Mouse (Mus musculus) activated CD4-positive, CD25-positive, alpha-beta regulatory T cell, adult 9 weeks (primary cell): ENCODE results near the gene Gm26566. TPM values are rescaled to one million over a fixed set of nuclear protein-coding genes. Genes with fewer than 3 reads are reported as not detected.

Source experiments
- polyA plus RNA-seq: library from polyadenylated mRNA; unstranded; fragments of 100-300 nt; shearing (Covaris generic); gene quantifications from one replicate; pipeline ENCODE4 v1.2.1, GENCODE M21; 2017

Gene Gm26566
- polyA plus RNA-seq = not detected

GRCm38 (mm10) chr4:88721791-88722721 lies at the start of gene Gm26566, which contains the start of gene Klhl9:
Gene Gm26566 (plus strand): TSS chr4:88721805.
Gene Klhl9 (minus strand): TSS chr4:88722465.

DNA sequence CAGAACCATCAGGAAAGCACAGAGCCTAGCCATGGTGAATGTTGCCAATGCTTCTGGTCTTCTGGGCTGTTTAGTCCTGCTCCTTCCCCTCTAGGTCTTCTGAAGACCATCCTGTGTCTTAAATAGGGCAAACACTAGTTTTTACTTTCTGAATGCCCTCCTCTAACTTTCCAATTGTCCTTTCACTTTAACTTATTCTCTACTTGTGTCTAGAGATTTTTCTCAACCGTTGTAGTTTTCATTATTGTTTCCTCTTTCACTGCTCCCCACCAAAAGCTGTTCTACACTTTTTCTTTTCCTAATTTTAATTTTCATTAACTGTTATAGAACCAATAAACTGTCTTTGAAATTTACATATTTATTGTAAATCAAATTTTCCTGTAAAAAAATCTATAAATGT lies 44.8 kb upstream of the Gm26566 start, which contains the start of gene Ifna16:
Gene Ifna16 (minus strand): TSS at position 101 of the 400 bp plus-strand sequence.

GRCm38 (mm10) chr4:88683812-88684211 lies 37.8 kb upstream of the Gm26566 start, which contains the start of gene Ifna2:
Gene Ifna2 (minus strand): TSS chr4:88683912.

GRCm38 (mm10) chr4:88691259-88691658 lies 30.3 kb upstream of the Gm26566 start, which contains the start of gene Ifnab:
Gene Ifnab (minus strand): TSS chr4:88691359.

GRCm38 (mm10) chr4:88754818-88755340 lies 33.3 kb downstream of the Gm26566 start, which contains the start of gene Gm13271:
Gene Gm13271 (plus strand): TSS chr4:88754868.

GRCm38 (mm10) chr4:88759610-88760268 lies 38.1 kb downstream of the Gm26566 start, which contains the start of gene Gm13283:
Gene Gm13283 (plus strand): TSS chr4:88760119.

Other genes starting within 250 kb of the Gm26566 start
- gene Ifnb1, start 199.0 kb upstream of the Gm26566 start, polyA plus RNA-seq = not detected
- gene Ifna15, start 163.6 kb upstream of the Gm26566 start, polyA plus RNA-seq = not detected
- gene Ifna14, start 150.0 kb upstream of the Gm26566 start, polyA plus RNA-seq = not detected
- not detected for gene Ifna9, start 129.4 kb upstream of the Gm26566 start, polyA plus RNA-seq
- gene Ifna12, start 118.4 kb upstream of the Gm26566 start, polyA plus RNA-seq = not detected
- not detected for gene C87499, start 87.4 kb upstream of the Gm26566 start, polyA plus RNA-seq
- not detected for gene Ifna13, start 77.3 kb upstream of the Gm26566 start, polyA plus RNA-seq
- not detected for gene Ifna16, start 44.9 kb upstream of the Gm26566 start, polyA plus RNA-seq
- gene Ifna2, start 37.9 kb upstream of the Gm26566 start, polyA plus RNA-seq = not detected
- not detected for gene Ifnab, start 30.4 kb upstream of the Gm26566 start, polyA plus RNA-seq
- gene Klhl9, start 660 bp downstream of the Gm26566 start, polyA plus RNA-seq = 20.7 TPM
- gene Gm13271, start 33.1 kb downstream of the Gm26566 start, polyA plus RNA-seq = not detected
- gene Gm13283, start 38.3 kb downstream of the Gm26566 start, polyA plus RNA-seq = not detected
- not detected for gene Gm13290, start 52.0 kb downstream of the Gm26566 start, polyA plus RNA-seq
- not detected for gene Gm13289, start 55.1 kb downstream of the Gm26566 start, polyA plus RNA-seq
- gene Gm13272, start 58.0 kb downstream of the Gm26566 start, polyA plus RNA-seq = not detected
- gene Ifnz, start 60.3 kb downstream of the Gm26566 start, polyA plus RNA-seq = 0.43 TPM
- gene Gm13276, start 63.9 kb downstream of the Gm26566 start, polyA plus RNA-seq = not detected
- not detected for gene Gm13277, start 66.8 kb downstream of the Gm26566 start, polyA plus RNA-seq
- gene Gm13278, start 69.7 kb downstream of the Gm26566 start, polyA plus RNA-seq = not detected
- gene Gm13275, start 72.7 kb downstream of the Gm26566 start, polyA plus RNA-seq = not detected
- gene Gm13279, start 75.6 kb downstream of the Gm26566 start, polyA plus RNA-seq = not detected
- 0.83 TPM for gene Gm13285, start 77.9 kb downstream of the Gm26566 start, polyA plus RNA-seq
- gene Gm13287, start 81.4 kb downstream of the Gm26566 start, polyA plus RNA-seq = not detected
- gene Gm13288, start 83.7 kb downstream of the Gm26566 start, polyA plus RNA-seq = not detected
- gene Ifna7, start 94.4 kb downstream of the Gm26566 start, polyA plus RNA-seq = not detected
- not detected for gene Ifna11, start 98.2 kb downstream of the Gm26566 start, polyA plus RNA-seq
- gene Ifna6, start 105.6 kb downstream of the Gm26566 start, polyA plus RNA-seq = not detected
- gene Ifna5, start 113.7 kb downstream of the Gm26566 start, polyA plus RNA-seq = not detected
- not detected for gene Ifna4, start 120.1 kb downstream of the Gm26566 start, polyA plus RNA-seq
- gene Ifna1, start 128.3 kb downstream of the Gm26566 start, polyA plus RNA-seq = not detected
- not detected for gene Ifne, start 158.4 kb downstream of the Gm26566 start, polyA plus RNA-seq